Mouse (Mus musculus) embryonic facial prominence, embryonic 13.5 days (tissue): Measurements from ENCODE around the gene Etv6. TPM values are rescaled to one million over a fixed set of nuclear protein-coding genes. Genes with fewer than 3 reads are reported as not detected.

Source experiments
- ATAC-seq: fragments of 200-750 bp; cut with Nextera tagmentation; 2 replicates; pipeline ENCODE4 v1.8.0; 2017; ENCODE audit warnings: low read depth; ENCODE audit not compliant: insufficient number of reproducible peaks, insufficient read depth, low FRiP score, low TSS enrichment
- H3K27ac ChIP-seq: fragments of 300-500 bp; sonication (generic); 2 replicates; pipeline ENCODE4 v1.5.1; 2015; ENCODE audit warnings: moderate library complexity, mild to moderate bottlenecking, inconsistent platforms
- H3K27me3 ChIP-seq: fragments of 300-500 bp; sonication (generic); 2 replicates; pipeline ENCODE4 v1.6.1; 2015; ENCODE audit warnings: mild to moderate bottlenecking, inconsistent platforms
- H3K36me3 ChIP-seq: fragments of 300-500 bp; sonication (generic); 2 replicates; pipeline ENCODE4 v1.6.1; 2015; ENCODE audit warnings: mild to moderate bottlenecking, inconsistent platforms
- H3K4me1 ChIP-seq: fragments of 300-500 bp; sonication (generic); 2 replicates; pipeline ENCODE4 v1.6.1; 2015; ENCODE audit warnings: inconsistent platforms
- H3K4me2 ChIP-seq: fragments of 300-500 bp; sonication (generic); 2 replicates; pipeline ENCODE4 v1.6.1; 2015; ENCODE audit warnings: moderate library complexity, mild to moderate bottlenecking, inconsistent platforms
- H3K4me3 ChIP-seq: fragments of 300-500 bp; sonication (generic); 2 replicates; pipeline ENCODE4 v1.5.1; 2015; ENCODE audit warnings: mild to moderate bottlenecking, inconsistent platforms
- H3K9ac ChIP-seq: fragments of 300-500 bp; sonication (generic); 2 replicates; pipeline ENCODE4 v1.6.1; 2015; ENCODE audit warnings: mild to moderate bottlenecking, inconsistent platforms
- H3K9me3 ChIP-seq: fragments of 300-500 bp; sonication (generic); 2 replicates; pipeline ENCODE4 v1.6.1; 2016; ENCODE audit warnings: inconsistent platforms
- WGBS: fragments of 180-500 bp; shearing (Covaris S2); methylation state at CpG from one replicate; pipeline ENCODE4 v1.1.7; 2015; ENCODE audit warnings: mixed read lengths; 5-methylcytosine and 5-hydroxymethylcytosine counted together
- polyA plus RNA-seq: library from polyadenylated mRNA; unstranded; fragments of >200 nt; fragmentation: Nextera tagmentation; extraction: Ambion mirVana; gene quantifications from 2 replicates; pipeline ENCODE4 v1.2.1, GENCODE M21; 2015

Etv6 gene
- polyA plus RNA-seq, 1 experiment from 2014 or later: 16.1 TPM

DNA sequence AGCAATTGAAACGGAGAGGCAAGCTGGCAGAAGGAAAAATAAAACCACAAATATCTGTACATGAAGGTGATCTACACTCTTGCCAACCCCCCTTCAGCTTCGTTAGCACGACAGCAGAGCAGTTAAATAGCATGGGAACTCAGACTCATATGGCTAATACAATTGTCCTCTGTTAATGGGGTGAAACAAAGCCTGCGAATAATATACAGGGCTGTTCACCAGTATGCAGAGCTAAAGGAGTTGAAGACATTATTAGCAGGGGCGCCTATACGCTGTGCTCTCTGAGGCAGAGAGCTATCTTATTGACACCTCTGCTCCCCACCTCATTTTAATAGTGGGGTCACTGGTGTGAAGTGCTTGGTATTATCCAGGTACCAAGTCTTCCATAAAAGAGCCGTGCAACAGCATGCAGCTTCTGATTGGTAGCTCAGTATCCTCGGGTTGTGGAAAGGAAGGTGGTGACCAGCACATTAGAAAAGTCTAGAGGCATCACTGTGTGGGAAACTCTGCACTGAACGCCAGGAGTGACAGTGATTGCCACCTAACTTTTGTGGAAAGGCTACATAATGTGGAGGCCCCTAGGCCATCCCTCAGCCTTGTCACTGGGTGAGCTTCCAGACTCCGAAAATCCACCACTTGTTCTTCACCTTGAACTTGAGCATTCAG, 23.5 kb downstream of the Etv6 start:
- H3K4me3 ChIP-seq: no peak overlapping the region
- 0 out of 2 replicates have a peak, but pooled peaks cover 3% of the 10 kb centered on the region for H3K36me3 ChIP-seq
- no peaks in the 10 kb centered on the region for H3K27me3 ChIP-seq
- no peaks in the 10 kb centered on the region for H3K9me3 ChIP-seq
- H3K27ac ChIP-seq: 0 out of 2 replicates have a peak overlapping the region, but pooled peaks have one; percentile 11
- no peak for ATAC-seq
- no peak overlapping the region for H3K4me2 ChIP-seq
- H3K4me1 ChIP-seq: peaks cover 27% of the 10 kb centered on the region
- no peak overlapping the region for H3K9ac ChIP-seq
- WGBS: 74% methylated on average over 10 of the region's 10 CpGs

DNA sequence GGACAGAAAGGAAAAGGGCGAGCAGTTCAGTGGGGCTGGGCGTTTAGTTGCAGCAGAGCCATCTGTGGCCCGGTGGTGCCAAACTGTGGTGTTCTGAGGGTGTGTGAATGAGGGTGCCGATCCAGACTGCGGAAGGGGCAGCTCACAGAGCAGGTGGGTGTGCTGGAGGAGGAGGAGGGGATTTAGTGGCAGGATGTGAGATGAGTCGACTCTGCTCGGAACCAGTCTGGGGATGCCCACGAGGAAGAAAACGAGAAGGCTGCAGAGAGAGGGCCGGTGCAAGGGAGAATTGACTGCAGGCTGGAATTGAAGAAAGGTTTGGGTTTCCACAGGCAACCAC, 24.0 kb downstream of the Etv6 start:
- H3K9me3 ChIP-seq: no peaks in the 10 kb centered on the region
- 0 out of 2 replicates have a peak overlapping the region, but pooled peaks have one; percentile 11 for H3K27ac ChIP-seq
- H3K4me3 ChIP-seq: no peak overlapping the region
- WGBS: 59% methylated on average over 10 of the region's 10 CpGs
- H3K36me3 ChIP-seq: 0 out of 2 replicates have a peak, but pooled peaks cover 2% of the 10 kb centered on the region
- H3K4me1 ChIP-seq: peaks cover 27% of the 10 kb centered on the region
- no peak overlapping the region for H3K4me2 ChIP-seq
- no peak overlapping the region for H3K9ac ChIP-seq
- ATAC-seq: no peak
- no peaks in the 10 kb centered on the region for H3K27me3 ChIP-seq

DNA sequence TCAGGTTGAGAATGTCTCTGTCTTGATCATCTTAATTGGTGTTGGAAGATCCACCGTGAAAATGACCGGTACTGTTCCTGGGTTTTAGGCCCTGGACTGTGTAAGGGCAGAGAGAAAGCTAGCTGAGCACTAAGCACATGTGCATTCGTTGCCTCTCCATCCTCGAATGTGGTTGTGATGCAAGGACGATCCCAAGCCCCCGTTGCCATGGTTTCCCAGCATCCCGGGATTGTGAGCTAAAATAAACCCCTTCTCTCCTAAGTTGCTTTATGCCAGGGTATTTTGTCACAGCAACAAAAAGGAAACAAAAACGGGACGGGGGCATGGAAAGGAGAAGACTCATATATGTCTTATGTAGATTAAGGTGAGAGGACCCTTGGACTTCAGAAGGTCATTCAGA, 24.5 kb downstream of the Etv6 start:
- WGBS: 80% methylated on average over 9 of the region's 9 CpGs
- no peak overlapping the region for H3K4me2 ChIP-seq
- H3K4me3 ChIP-seq: no peak overlapping the region
- ATAC-seq: no peak
- H3K9me3 ChIP-seq: no peaks in the 10 kb centered on the region
- no peak overlapping the region for H3K27ac ChIP-seq
- H3K9ac ChIP-seq: no peak overlapping the region
- H3K27me3 ChIP-seq: no peaks in the 10 kb centered on the region
- no peaks in the 10 kb centered on the region for H3K36me3 ChIP-seq
- peaks cover 27% of the 10 kb centered on the region for H3K4me1 ChIP-seq

DNA sequence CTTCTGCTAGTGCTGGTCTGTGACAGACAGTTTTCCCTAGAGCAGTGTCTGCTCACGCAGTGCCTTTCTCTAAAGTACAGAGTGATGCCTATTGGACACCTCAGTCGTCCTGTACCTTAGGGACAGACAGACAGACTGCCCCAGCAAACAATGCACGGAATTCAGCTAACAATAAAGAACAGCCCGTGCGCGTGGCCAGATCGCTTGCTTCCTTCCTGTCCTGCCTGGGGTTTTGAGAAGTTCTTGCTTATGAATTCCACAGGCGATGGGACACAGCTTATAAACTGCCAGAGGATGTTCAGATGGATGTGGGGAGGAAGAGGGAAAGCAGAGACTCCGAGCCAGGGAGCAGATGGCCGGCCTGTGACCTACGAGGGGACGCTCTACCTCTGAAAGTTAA, 25.3 kb downstream of the Etv6 start:
- no peaks in the 10 kb centered on the region for H3K27me3 ChIP-seq
- 71% methylated on average over 12 of the region's 12 CpGs for WGBS
- no peaks in the 10 kb centered on the region for H3K36me3 ChIP-seq
- H3K9ac ChIP-seq: no peak overlapping the region
- peaks cover 27% of the 10 kb centered on the region for H3K4me1 ChIP-seq
- no peak overlapping the region for H3K4me2 ChIP-seq
- H3K27ac ChIP-seq: no peak overlapping the region
- no peaks in the 10 kb centered on the region for H3K9me3 ChIP-seq
- no peak overlapping the region for H3K4me3 ChIP-seq
- ATAC-seq: no peak

GRCm38 (mm10) chr6:134065018-134065725, 29.7 kb downstream of the Etv6 start:
- WGBS: 86% methylated on average over 11 of the region's 11 CpGs
- Histone ChIP-seq H3K27me3 (no peaks in the 10 kb centered on the region), H3K27ac (no peak overlapping the region), H3K4me1 (0 out of 2 replicates have a peak, but pooled peaks cover 6% of the 10 kb centered on the region), H3K4me3 (no peak overlapping the region), H3K9me3 (no peaks in the 10 kb centered on the region), H3K36me3 (peaks cover 12% of the 10 kb centered on the region), H3K9ac (no peak overlapping the region), H3K4me2 (no peak overlapping the region)
- no peak for ATAC-seq

- no peak overlapping the region for H3K4me3 ChIP-seq
- no peak overlapping the region for H3K4me2 ChIP-seq
- no peak for ATAC-seq
- H3K27ac ChIP-seq: no peak overlapping the region
- no peaks in the 10 kb centered on the region for H3K4me1 ChIP-seq
- no peak overlapping the region for H3K9ac ChIP-seq
- H3K27me3 ChIP-seq: no peaks in the 10 kb centered on the region
- H3K36me3 ChIP-seq: peaks cover 19% of the 10 kb centered on the region
- H3K9me3 ChIP-seq: no peaks in the 10 kb centered on the region
- WGBS: 32% methylated on average over 6 of the region's 6 CpGs
These were observed 30.6 kb downstream of the Etv6 start for GRCm38 (mm10) chr6:134066112-134066511.

DNA sequence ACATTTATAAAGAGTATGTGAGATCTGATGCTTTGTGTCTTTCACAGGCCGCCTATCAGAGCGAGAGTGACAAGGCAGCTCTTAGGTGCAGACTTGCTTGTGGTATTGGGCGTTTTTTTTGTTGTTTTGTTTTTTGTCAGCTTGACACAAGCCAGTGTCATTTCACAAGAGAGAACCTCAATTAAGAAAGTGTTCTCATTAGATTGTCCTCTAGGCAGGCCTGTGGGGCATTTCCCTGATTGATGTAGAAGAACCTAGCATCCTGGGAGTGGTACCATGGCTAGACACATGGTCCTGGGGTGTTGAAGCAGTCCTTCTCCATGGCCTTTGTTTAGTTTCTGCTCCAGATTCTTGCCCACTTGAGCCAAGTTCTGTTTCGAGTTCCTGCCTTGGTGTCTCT, 31.5 kb downstream of the Etv6 start:
- Histone ChIP-seq H3K4me2 (no peak overlapping the region), H3K9me3 (no peaks in the 10 kb centered on the region), H3K36me3 (peaks cover 19% of the 10 kb centered on the region), H3K27ac (no peak overlapping the region), H3K27me3 (no peaks in the 10 kb centered on the region), H3K4me3 (no peak overlapping the region), H3K4me1 (no peaks in the 10 kb centered on the region), H3K9ac (no peak overlapping the region)
- WGBS: 88% methylated on average over 4 of the region's 4 CpGs
- ATAC-seq: no peak

DNA sequence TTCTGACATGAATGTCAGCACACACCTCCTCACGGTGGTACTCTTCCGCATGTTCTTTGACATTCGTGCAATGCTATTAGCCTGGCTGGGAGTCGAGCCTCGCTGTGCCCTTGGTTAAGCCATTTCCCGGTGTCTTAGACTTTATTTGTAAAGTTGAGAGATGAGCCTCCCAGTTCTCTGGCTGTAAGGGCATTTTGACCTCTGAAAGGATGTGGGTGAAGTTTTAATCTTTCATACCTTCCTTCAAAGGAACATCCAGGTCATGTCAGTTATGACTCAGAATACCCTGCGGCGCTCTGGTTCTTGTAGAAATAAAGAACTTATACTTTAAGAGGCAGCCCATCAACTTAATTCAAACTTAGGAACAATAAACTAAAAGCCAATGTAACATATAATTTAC, 32.0 kb downstream of the Etv6 start:
- ATAC-seq: no peak

DNA sequence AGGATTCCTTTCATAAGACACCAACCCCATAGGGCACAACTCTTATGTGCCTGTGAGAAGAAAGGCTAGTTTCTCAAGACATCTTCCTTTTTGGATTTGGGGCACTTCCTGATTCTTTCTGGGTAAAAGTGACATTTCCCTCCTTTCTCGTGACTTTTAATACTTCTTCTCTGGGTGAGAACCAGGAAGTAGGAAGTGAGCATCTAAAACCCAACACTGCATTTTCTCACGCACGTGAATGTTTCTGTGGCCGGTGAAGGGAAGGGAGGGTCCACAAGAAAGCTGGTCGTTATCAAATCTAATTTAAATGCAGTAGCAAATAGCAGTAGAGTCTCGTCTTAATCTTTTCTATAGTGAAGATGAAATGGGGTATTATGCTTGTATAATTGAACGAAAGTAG, 36.9 kb downstream of the Etv6 start:
- no peak for ATAC-seq
- Histone ChIP-seq H3K27ac (no peak overlapping the region), H3K4me1 (no peaks in the 10 kb centered on the region), H3K27me3 (no peaks in the 10 kb centered on the region), H3K4me2 (no peak overlapping the region), H3K9me3 (no peaks in the 10 kb centered on the region), H3K4me3 (no peak overlapping the region), H3K36me3 (peaks cover 27% of the 10 kb centered on the region), H3K9ac (no peak overlapping the region)
- WGBS: 89% methylated on average over 7 of the region's 7 CpGs

More for the DNA sequence above, 32.0 kb downstream of the Etv6 start:
- Histone ChIP-seq H3K9me3 (no peaks in the 10 kb centered on the region), H3K36me3 (peaks cover 19% of the 10 kb centered on the region), H3K4me1 (no peaks in the 10 kb centered on the region), H3K27me3 (no peaks in the 10 kb centered on the region), H3K27ac (no peak overlapping the region), H3K4me2 (no peak overlapping the region), H3K9ac (no peak overlapping the region), H3K4me3 (no peak overlapping the region)
- 92% methylated on average over 8 of the region's 8 CpGs for WGBS

DNA sequence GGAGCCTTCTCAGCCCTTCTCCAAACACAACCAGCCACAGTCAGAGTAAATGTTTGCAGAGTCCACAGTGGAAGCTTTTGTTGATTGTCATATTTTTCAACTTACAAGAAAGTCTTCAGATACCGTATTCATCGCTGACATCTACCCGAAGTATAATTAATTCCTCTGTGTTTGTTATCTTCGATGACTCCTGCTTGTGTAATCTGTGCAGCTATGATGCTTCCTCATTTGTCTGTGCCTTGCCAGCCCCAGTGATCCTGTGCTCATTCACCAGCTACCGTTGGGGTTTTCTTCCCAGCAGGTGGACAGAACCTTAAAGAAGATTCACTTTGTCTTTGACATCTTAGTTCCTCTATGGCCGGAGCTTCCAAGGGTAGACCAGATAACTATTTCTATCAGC, 37.4 kb downstream of the Etv6 start:
- H3K36me3 ChIP-seq: peaks cover 24% of the 10 kb centered on the region
- H3K4me1 ChIP-seq: no peaks in the 10 kb centered on the region
- H3K9ac ChIP-seq: no peak overlapping the region
- H3K4me2 ChIP-seq: no peak overlapping the region
- ATAC-seq: no peak
- WGBS: 92% methylated on average over 6 of the region's 6 CpGs
- no peak overlapping the region for H3K27ac ChIP-seq
- H3K9me3 ChIP-seq: no peaks in the 10 kb centered on the region
- no peak overlapping the region for H3K4me3 ChIP-seq
- no peaks in the 10 kb centered on the region for H3K27me3 ChIP-seq

- ATAC-seq: no peak
- WGBS: 93% methylated on average over 1 of the region's 1 CpGs
- H3K9me3 ChIP-seq: no peaks in the 10 kb centered on the region
- H3K27ac ChIP-seq: no peak overlapping the region
- no peak overlapping the region for H3K4me2 ChIP-seq
- H3K4me3 ChIP-seq: no peak overlapping the region
- no peak overlapping the region for H3K9ac ChIP-seq
- H3K27me3 ChIP-seq: no peaks in the 10 kb centered on the region
- H3K36me3 ChIP-seq: peaks cover 23% of the 10 kb centered on the region
- H3K4me1 ChIP-seq: no peaks in the 10 kb centered on the region
These were observed 38.9 kb downstream of the Etv6 start for GRCm38 (mm10) chr6:134074353-134074752.

DNA sequence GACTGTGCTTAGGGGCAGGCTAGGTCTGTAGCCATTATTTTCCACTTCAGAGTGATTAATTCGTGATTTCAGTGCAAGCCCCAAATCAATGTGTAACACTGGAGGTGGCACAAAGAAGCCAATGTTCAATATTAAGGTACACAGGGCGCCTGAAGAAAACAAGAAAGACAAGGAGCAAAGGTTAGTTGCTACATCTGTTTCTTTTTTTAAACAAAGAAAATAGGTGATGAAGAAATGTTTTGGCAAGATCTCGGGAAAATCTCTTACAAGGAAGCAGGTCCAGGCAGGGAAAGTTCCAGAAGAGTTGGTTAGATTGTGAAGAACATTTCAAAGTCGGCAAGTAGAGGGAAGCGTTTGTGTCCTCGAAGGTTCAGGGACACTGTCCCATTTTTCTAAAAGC, 39.5 kb downstream of the Etv6 start:
- no peak overlapping the region for H3K27ac ChIP-seq
- H3K9me3 ChIP-seq: no peaks in the 10 kb centered on the region
- 86% methylated on average over 6 of the region's 6 CpGs for WGBS
- H3K36me3 ChIP-seq: peaks cover 23% of the 10 kb centered on the region
- no peak for ATAC-seq
- H3K4me2 ChIP-seq: no peak overlapping the region
- no peak overlapping the region for H3K4me3 ChIP-seq
- H3K27me3 ChIP-seq: no peaks in the 10 kb centered on the region
- H3K4me1 ChIP-seq: no peaks in the 10 kb centered on the region
- no peak overlapping the region for H3K9ac ChIP-seq
